Mouse (Mus musculus): ENCODE measurements around the gene Rtl10. TPM values are rescaled to one million over a fixed set of nuclear protein-coding genes. Genes with fewer than 3 reads are reported as not detected.

The Rtl10 gene
- total RNA-seq, 2 experiments from 2014 or later: 3.0 to 5.0 TPM

DNA sequence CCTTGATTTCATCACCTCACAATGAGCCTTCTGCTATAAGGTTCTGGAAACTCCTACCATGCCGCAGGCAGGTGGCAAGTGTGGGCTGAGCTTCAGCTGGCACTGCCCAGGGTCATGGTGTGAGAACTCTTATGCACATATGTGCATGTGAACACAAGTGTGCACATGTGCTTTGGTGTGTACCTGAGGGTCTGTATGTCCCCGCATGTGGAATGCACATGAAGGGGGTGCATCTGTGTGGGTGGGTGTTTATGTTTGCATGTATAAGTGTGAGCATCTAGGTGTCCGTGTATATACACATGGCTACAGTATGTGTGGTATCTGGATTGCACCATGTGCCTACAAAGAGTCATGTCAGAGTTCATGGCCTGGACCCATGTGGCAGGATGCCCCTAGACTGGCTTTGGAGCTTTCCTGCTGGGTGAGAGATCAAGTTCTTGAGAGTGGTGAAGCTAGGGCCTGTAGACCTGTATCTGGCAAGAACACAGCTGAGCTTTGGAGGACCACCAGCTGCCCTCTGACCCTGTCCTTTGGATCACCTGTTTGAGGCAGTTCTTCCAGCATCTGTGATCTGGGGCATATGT, 38.8 kb downstream of the Rtl10 start:
- no peak for ATAC-seq (replicated peaks; ENCODE audit: low FRiP score, poor library complexity, severe bottlenecking)

DNA sequence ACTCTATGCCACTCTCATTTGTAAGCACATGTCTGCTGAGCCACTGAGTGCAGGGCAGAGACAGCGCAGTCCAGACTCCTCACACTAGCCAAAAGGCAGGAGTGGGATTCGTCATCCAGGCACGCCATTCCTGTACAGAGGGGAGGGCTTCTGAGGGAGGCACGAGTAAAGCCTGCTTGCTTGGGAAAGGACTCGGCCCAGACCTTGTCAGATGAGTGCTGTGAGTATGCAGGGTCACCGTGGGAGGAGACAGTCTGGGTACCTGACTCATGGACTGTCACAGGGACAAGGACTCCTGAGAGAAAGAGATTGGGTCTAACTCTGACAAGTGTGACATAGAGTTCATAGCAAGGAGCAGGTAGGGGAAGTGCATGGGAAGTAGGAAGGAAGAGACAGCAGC, 40.6 kb downstream of the Rtl10 start:
- ATAC-seq (replicated peaks; ENCODE audit: low FRiP score, poor library complexity, severe bottlenecking): no peak

DNA sequence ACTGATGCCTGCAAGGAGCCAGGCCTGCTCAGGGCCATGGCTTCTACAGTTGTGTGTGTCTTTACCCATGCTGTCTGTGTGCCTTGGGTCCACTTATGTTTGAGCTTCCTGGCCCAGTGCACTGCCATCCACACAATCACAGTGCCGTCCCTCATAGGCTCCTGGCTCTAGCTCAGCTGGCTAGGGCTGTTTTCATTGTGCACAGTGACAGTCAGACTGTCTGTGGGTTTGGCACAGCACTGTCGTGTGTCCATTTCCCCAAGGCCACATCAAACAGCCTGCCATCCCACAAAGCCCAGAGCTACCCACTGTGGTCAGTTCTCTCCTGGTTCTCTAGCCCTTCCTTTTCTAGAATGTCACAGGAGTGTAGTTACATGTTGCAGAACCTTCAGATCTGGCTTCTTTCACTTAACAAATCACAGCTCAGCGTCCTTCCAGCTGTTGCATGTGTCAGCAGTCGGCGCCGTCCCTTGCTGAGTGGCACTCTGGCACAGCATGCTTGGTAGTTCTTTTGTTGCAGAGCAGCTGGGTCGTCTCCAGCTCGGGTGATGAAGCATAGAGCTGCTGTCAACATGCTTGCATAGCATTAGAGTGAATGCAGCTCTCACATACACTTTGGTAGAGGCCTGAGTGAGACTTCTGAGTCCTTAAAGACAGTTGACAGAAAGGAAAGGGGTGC, 44.6 kb downstream of the Rtl10 start:
- no peak for ATAC-seq (replicated peaks; ENCODE audit: low FRiP score, poor library complexity, severe bottlenecking)

DNA sequence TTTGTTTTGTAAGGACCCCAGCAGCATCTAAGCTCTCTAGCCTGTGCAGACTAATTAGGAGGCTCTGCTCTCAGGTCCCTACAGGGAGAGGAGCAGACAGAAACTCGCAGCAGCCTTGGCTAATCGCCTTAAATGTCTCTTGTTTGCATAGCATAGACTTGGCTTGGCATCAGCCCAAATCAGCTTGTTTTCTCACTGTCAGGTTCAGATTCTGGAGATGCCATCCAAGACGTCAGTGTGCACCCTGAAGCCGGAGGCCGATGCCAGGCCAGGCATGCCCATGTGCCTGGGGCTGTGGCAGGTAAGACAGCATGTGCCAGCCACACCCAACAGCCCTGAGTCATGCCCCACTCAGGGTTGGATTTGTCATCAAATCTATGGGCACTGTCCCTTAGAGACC, 49.2 kb downstream of the Rtl10 start:
- ATAC-seq (replicated peaks; ENCODE audit: low FRiP score, poor library complexity, severe bottlenecking): no peak

Other genes starting within 250 kb of the Rtl10 start
- not detected in 2 replicates for gene Gm49776, start 240.6 kb upstream of the Rtl10 start, total RNA-seq (2015; ENCODE audit: low replicate concordance)
- 4.1 TPM in 1 of 2 replicates, not detected in the other for gene Gm49776, start 240.6 kb upstream of the Rtl10 start, total RNA-seq (2017; ENCODE audit: low replicate concordance)
- gene Dgcr8, start 209.7 kb upstream of the Rtl10 start, total RNA-seq (2015; ENCODE audit: low replicate concordance): 121 and 133 TPM in 2 replicates
- gene Dgcr8, start 209.7 kb upstream of the Rtl10 start, total RNA-seq (2017; ENCODE audit: low replicate concordance): 138 and 218 TPM in 2 replicates
- gene Tango2, start 150.8 kb upstream of the Rtl10 start, total RNA-seq (2015; ENCODE audit: low replicate concordance): 61.3 and 62.5 TPM in 2 replicates
- 47.2 and 51.9 TPM in 2 replicates for gene Tango2, start 150.8 kb upstream of the Rtl10 start, total RNA-seq (2017; ENCODE audit: low replicate concordance)
- gene Arvcf, start 150.7 kb upstream of the Rtl10 start, total RNA-seq (2015; ENCODE audit: low replicate concordance): 3.2 and 8.8 TPM in 2 replicates
- gene Arvcf, start 150.7 kb upstream of the Rtl10 start, total RNA-seq (2017; ENCODE audit: low replicate concordance): 6.2 and 22.0 TPM in 2 replicates
- gene Txnrd2, start 72.5 kb upstream of the Rtl10 start, total RNA-seq (2015; ENCODE audit: low replicate concordance): 117 and 217 TPM in 2 replicates
- 138 and 221 TPM in 2 replicates for gene Txnrd2, start 72.5 kb upstream of the Rtl10 start, total RNA-seq (2017; ENCODE audit: low replicate concordance)
- 129 and 131 TPM in 2 replicates for gene Comt, start 72.0 kb upstream of the Rtl10 start, total RNA-seq (2015; ENCODE audit: low replicate concordance)
- 66.4 and 67.4 TPM in 2 replicates for gene Comt, start 72.0 kb upstream of the Rtl10 start, total RNA-seq (2017; ENCODE audit: low replicate concordance)
- 17.2 and 18.7 TPM in 2 replicates for gene Gnb1l, start 188 bp upstream of the Rtl10 start, total RNA-seq (2015; ENCODE audit: low replicate concordance)
- gene Gnb1l, start 188 bp upstream of the Rtl10 start, total RNA-seq (2017; ENCODE audit: low replicate concordance): 1.2 TPM in 1 of 2 replicates, not detected in the other
- not detected in 2 replicates for gene Tbx1, start 91.8 kb downstream of the Rtl10 start, total RNA-seq (2015; ENCODE audit: low replicate concordance)
- gene Tbx1, start 91.8 kb downstream of the Rtl10 start, total RNA-seq (2017; ENCODE audit: low replicate concordance): not detected in 2 replicates
- gene Gp1bb, start 123.5 kb downstream of the Rtl10 start, total RNA-seq (2015; ENCODE audit: low replicate concordance): 1.7 TPM in 1 of 2 replicates, not detected in the other
- 0.51 TPM in 1 of 2 replicates, not detected in the other for gene Gp1bb, start 123.5 kb downstream of the Rtl10 start, total RNA-seq (2017; ENCODE audit: low replicate concordance)
- gene Gm49601, start 127.5 kb downstream of the Rtl10 start, total RNA-seq (2015; ENCODE audit: low replicate concordance): 6.1 TPM in 1 of 2 replicates, not detected in the other
- gene Gm49601, start 127.5 kb downstream of the Rtl10 start, total RNA-seq (2017; ENCODE audit: low replicate concordance): 4.2 TPM in 1 of 2 replicates, not detected in the other
- 2.1 and 7.6 TPM in 2 replicates for gene Sept5, start 131.1 kb downstream of the Rtl10 start, total RNA-seq (2015; ENCODE audit: low replicate concordance)
- 11.2 TPM in 1 of 2 replicates, not detected in the other for gene Sept5, start 131.1 kb downstream of the Rtl10 start, total RNA-seq (2017; ENCODE audit: low replicate concordance)